Mouse (Mus musculus): ENCODE data around the gene Zfp664.

The Zfp664 gene

GRCm38 (mm10) chr5:124862013-124862866 lies at the start of gene Zfp664, which contains the start of gene Ccdc92:
TSS of gene Zfp664 (plus strand) at chr5:124862691.
TSS of gene Ccdc92 (minus strand) at chr5:124862424.
- peak; percentile 95 for DNase-seq

GRCm38 (mm10) chr5:124814797-124815196 lies 47.7 kb upstream of the Zfp664 start:
- no peak for DNase-seq

GRCm38 (mm10) chr5:124817050-124817449 lies 45.4 kb upstream of the Zfp664 start:
- no peak for DNase-seq

GRCm38 (mm10) chr5:124822128-124822894 lies 40.2 kb upstream of the Zfp664 start:
- DNase-seq: no peak

- DNase-seq: no peak
Measured at GRCm38 (mm10) chr5:124830331-124830730, 32.2 kb upstream of the Zfp664 start.

GRCm38 (mm10) chr5:124835218-124835617 lies 27.3 kb upstream of the Zfp664 start:
- DNase-seq: no peak

- DNase-seq: no peak
Measured at GRCm38 (mm10) chr5:124836075-124836474, 26.4 kb upstream of the Zfp664 start.

GRCm38 (mm10) chr5:124836621-124837020 lies 25.9 kb upstream of the Zfp664 start:
- no peak for DNase-seq

GRCm38 (mm10) chr5:124840202-124840601 lies 22.3 kb upstream of the Zfp664 start:
- DNase-seq: no peak

- DNase-seq: no peak
Measured at GRCm38 (mm10) chr5:124840669-124841068, 21.8 kb upstream of the Zfp664 start.

GRCm38 (mm10) chr5:124843386-124843785 lies 19.1 kb upstream of the Zfp664 start:
- DNase-seq: no peak

GRCm38 (mm10) chr5:124844929-124845328 lies 17.6 kb upstream of the Zfp664 start:
- no peak for DNase-seq

GRCm38 (mm10) chr5:124847014-124847413 lies 15.5 kb upstream of the Zfp664 start:
- DNase-seq: no peak

GRCm38 (mm10) chr5:124848994-124849393 lies 13.5 kb upstream of the Zfp664 start:
- no peak for DNase-seq

GRCm38 (mm10) chr5:124851572-124851971 lies 10.9 kb upstream of the Zfp664 start:
- no peak for DNase-seq

- no peak for DNase-seq
Measured at GRCm38 (mm10) chr5:124852294-124852693, 10.2 kb upstream of the Zfp664 start.

GRCm38 (mm10) chr5:124853079-124853478 lies 9.4 kb upstream of the Zfp664 start:
- DNase-seq: no peak

GRCm38 (mm10) chr5:124854202-124854601 lies 8.3 kb upstream of the Zfp664 start:
- DNase-seq: no peak

- no peak for DNase-seq
Measured at GRCm38 (mm10) chr5:124860013-124860412, 2.5 kb upstream of the Zfp664 start.

GRCm38 (mm10) chr5:124861463-124861862 lies 1.0 kb upstream of the Zfp664 start:
- peak; percentile 37 for DNase-seq

GRCm38 (mm10) chr5:124862871-124863741 lies 615 bp downstream of the Zfp664 start:
- DNase-seq: peak; percentile 58

GRCm38 (mm10) chr5:124868981-124869380 lies 6.5 kb downstream of the Zfp664 start:
- peak; percentile 74 for DNase-seq

GRCm38 (mm10) chr5:124872033-124872432 lies 9.5 kb downstream of the Zfp664 start:
- DNase-seq: no peak

Measured in kidney, adult 18-20 months (tissue).